Mouse (Mus musculus) kidney, adult 2 months (tissue): ENCODE results near the gene Mlst8. TPM values are rescaled to one million over a fixed set of nuclear protein-coding genes. Genes with fewer than 3 reads are reported as not detected.
"Not testable (repeated sequence)": the region's sequence is repeated elsewhere in the genome, so short reads cannot be mapped to it uniquely, and the experiment has no call there.

Experiments used
- DNase-seq: peaks from one replicate; pipeline ENCODE4 v3.0.0; 2021
- H3K27ac ChIP-seq: fragments of 200-500 bp; 2 replicates; pipeline ENCODE4 v1.5.1; 2012; ENCODE audit warnings: low read depth, low read length, control low read depth, inconsistent platforms; ENCODE audit not compliant: insufficient read depth
- H3K27me3 ChIP-seq: fragments of 200-500 bp; replicated peaks from 2 replicates; pipeline ENCODE4 v1.6.1; 2012; ENCODE audit warnings: mild to moderate bottlenecking, moderate library complexity, low read length, inconsistent platforms; ENCODE audit not compliant: control insufficient read depth, insufficient read depth
- H3K36me3 ChIP-seq: fragments of 200-500 bp; 2 replicates; pipeline ENCODE4 v1.6.1; 2012; ENCODE audit warnings: mild to moderate bottlenecking, moderate library complexity, low read length, inconsistent platforms; ENCODE audit not compliant: control insufficient read depth, insufficient read depth
- H3K4me1 ChIP-seq: fragments of 200-500 bp; 2 replicates; pipeline ENCODE4 v1.6.1; 2011; ENCODE audit warnings: low read length; ENCODE audit not compliant: control insufficient read depth, insufficient read depth
- H3K4me3 ChIP-seq: fragments of 200-500 bp; 2 replicates; pipeline ENCODE4 v1.5.1; 2011; ENCODE audit warnings: mild to moderate bottlenecking, low read depth, low read length, control low read depth; ENCODE audit not compliant: insufficient read depth
- CTCF ChIP-seq: fragments of 200-500 bp; conservative IDR thresholded peaks from 2 replicates; pipeline ENCODE4 v1.5.1; 2011; ENCODE audit warnings: low read depth, mild to moderate bottlenecking, control low read depth, low read length, moderate library complexity, mixed read lengths; ENCODE audit not compliant: insufficient read depth, insufficient read length
- POLR2A ChIP-seq: fragments of 200-500 bp; IDR thresholded peaks from one replicate; pipeline ENCODE4 v1.6.1; 2011; ENCODE audit warnings: low read depth, low read length, control low read depth
- whole genome bisulfite sequencing: fragments of 180-500 bp; shearing (Covaris S2); methylation state at CpG from one replicate; pipeline ENCODE4 v1.1.7; 2018; 5-methylcytosine and 5-hydroxymethylcytosine counted together
- polyA plus RNA-seq: library from polyadenylated mRNA; depleted of rRNA; stranded (reverse); fragments of >200 nt; gene quantifications from 2 replicates; pipeline ENCODE4 v1.2.3, GENCODE M21; 2012; rRNA removed

Gene Mlst8
- polyA plus RNA-seq, 1 experiment = 26.1 TPM

DNA sequence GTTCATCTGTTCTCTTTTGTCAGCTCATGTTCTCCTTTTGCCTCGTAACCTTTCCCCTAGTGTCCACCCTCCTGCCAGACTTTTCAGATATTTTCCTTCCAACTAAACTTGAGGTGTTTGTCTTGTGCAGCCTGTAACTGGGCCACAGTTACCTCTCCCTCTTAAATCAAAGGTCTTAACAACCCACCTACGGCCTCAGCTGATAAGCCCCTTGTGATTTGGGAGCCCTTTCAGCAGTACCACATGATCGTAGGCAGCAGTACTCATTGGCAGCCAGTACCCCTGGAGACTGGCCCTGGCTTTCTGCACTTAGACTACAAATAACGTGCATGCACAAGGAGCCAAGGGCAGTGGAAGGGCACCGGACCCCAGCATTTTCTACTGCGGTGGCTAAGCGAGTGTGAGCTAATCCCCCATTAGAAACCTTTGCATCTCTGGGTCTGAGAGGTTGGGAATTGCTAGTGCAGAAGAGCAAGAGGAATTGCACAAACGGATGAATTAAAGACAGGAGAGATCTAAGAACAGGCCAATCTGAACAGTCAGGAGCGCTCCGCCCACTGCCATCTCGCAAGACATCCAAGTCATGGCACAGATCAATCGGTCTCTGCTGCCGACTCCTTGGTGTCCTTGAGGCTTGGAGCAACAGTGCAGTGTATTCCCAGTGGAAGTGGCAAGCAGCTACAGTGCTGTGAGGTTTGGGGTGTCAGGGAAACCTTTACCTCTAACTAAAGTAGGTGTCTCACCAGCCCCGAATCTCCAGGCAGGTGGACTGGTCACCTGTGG, 49.5 kb downstream of the Mlst8 start:
- WGBS = 63% methylated on average over 14 of the region's 14 CpGs
- Histone ChIP-seq H3K4me3 (no peak overlapping the region), H3K27ac (peak overlapping the region; percentile 68), H3K36me3 (no peaks in the 10 kb centered on the region), H3K4me1 (peaks cover 13% of the 10 kb centered on the region; the same call in 1 of the 2 replicates), H3K27me3 (no peaks in the 10 kb centered on the region)
- TF ChIP-seq POLR2A = no peak
- no peak for TF ChIP-seq CTCF
- DNase-seq = peak; percentile 75

DNA sequence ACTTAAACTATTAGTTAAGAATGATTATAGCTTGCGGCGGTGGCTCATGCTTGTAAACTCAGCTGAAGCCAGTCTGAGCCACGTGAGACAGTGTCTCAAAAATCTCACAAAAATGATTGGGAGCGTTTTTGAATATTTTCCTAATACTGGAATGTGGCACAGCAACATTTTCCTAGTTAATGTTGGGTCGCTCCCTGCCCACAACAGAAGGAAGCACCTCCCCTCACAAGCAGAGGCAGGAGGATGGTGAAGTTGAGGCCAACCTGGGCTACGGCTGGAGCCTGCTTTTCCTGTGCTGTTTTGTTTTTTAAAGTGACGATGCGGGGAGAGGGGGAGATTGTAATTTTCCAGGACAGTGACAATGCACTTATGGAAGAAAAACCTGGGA, 51.7 kb downstream of the Mlst8 start:
- H3K36me3 ChIP-seq = no peaks in the 10 kb centered on the region; the same call in 1 of the 2 replicates
- DNase-seq = peak; percentile 47
- WGBS = 2% methylated on average over 8 of the region's 8 CpGs
- peak overlapping the region; percentile 93 for H3K27ac ChIP-seq
- no peaks in the 10 kb centered on the region for H3K27me3 ChIP-seq
- peak overlapping the region; percentile 79 for H3K4me3 ChIP-seq
- TF ChIP-seq POLR2A (no peak), CTCF (no peak)
- peaks cover 13% of the 10 kb centered on the region; the same call in 1 of the 2 replicates for H3K4me1 ChIP-seq

- H3K4me1 ChIP-seq = peaks cover 13% of the 10 kb centered on the region; the same call in 1 of the 2 replicates
- peak; percentile 99 for DNase-seq
- peak within 1 kb of the TSS; percentile 79 for H3K4me3 ChIP-seq
- H3K27me3 ChIP-seq = no peaks in the 10 kb centered on the region
- no peaks in the 10 kb centered on the region; the same call in 1 of the 2 replicates for H3K36me3 ChIP-seq
- under 1% methylated on average over 48 of the region's 48 CpGs for WGBS
- TF ChIP-seq CTCF = no peak
- peak; percentile 93 for TF ChIP-seq POLR2A
- peak within 1 kb of the TSS; percentile 93 for H3K27ac ChIP-seq
Measured at GRCm38 (mm10) chr17:24426471-24427169, 52.3 kb downstream of the Mlst8 start, which contains the start of gene Eci1. Gene Eci1, plus strand, starts transcription at chr17:24426641.

- WGBS = 91% methylated on average over 7 of the region's 7 CpGs
Measured at GRCm38 (mm10) chr17:24425905-24426304, 53.0 kb downstream of the Mlst8 start.

GRCm38 (mm10) chr17:24425326-24425725, 53.6 kb downstream of the Mlst8 start:
- H3K4me3 ChIP-seq, H3K27ac ChIP-seq, DNase-seq, H3K36me3 ChIP-seq, H3K27me3 ChIP-seq: not testable (repeated sequence)
- 94% methylated on average over 6 of the region's 8 CpGs for WGBS
- peaks cover 13% of the 10 kb centered on the region; the same call in 1 of the 2 replicates for H3K4me1 ChIP-seq

More at GRCm38 (mm10) chr17:24425905-24426304, 53.0 kb downstream of the Mlst8 start:
- no peak overlapping the region for H3K4me3 ChIP-seq
- TF ChIP-seq POLR2A (no peak), CTCF (no peak)
- H3K36me3 ChIP-seq = peaks cover 3% of the 10 kb centered on the region; the same call in 1 of the 2 replicates
- H3K27ac ChIP-seq = peak overlapping the region; percentile 37
- no peak for DNase-seq
- peaks cover 13% of the 10 kb centered on the region; the same call in 1 of the 2 replicates for H3K4me1 ChIP-seq
- H3K27me3 ChIP-seq = no peaks in the 10 kb centered on the region

DNA sequence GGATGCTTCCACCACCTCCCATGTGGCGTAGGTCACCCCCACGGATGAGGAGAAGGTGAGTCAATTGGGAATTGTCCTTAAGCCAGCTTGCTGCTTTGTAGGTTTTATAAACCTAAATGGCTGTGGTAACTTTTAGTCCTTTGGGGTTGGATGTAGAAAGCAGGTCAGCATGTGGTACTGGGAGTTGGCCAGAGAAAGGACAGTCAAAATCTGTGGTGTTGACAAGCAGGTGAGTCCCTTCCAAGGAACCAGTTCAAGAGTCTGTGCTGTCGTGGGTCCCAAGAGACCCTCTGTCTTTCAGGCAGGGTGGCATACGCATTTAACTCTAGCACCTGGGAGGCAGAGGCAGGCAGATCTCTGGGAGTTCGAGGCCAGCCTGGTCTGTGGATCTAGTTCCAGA, 54.4 kb downstream of the Mlst8 start:
- Histone ChIP-seq H3K4me3 (no peak overlapping the region), H3K27me3 (no peaks in the 10 kb centered on the region), H3K36me3 (peaks cover 5% of the 10 kb centered on the region), H3K27ac (no peak overlapping the region), H3K4me1 (peaks cover 11% of the 10 kb centered on the region; the same call in 1 of the 2 replicates)
- 91% methylated on average over 5 of the region's 5 CpGs for WGBS
- no peak for DNase-seq
- TF ChIP-seq CTCF (no peak), POLR2A (no peak)

Other genes starting within 250 kb of the Mlst8 start
- 0.56 and 0.61 TPM in 2 replicates for gene Ccnf, start 227.6 kb downstream of the Mlst8 start, polyA plus RNA-seq
- gene Abca17, start 128.0 kb downstream of the Mlst8 start, polyA plus RNA-seq = 0.16 and 0.31 TPM in 2 replicates
- 214 and 230 TPM in 2 replicates for gene Abca3, start 127.1 kb downstream of the Mlst8 start, polyA plus RNA-seq
- 73.0 and 76.9 TPM in 2 replicates for gene Rnps1, start 64.5 kb downstream of the Mlst8 start, polyA plus RNA-seq
- gene Eci1, start 52.4 kb downstream of the Mlst8 start, polyA plus RNA-seq = 196 and 222 TPM in 2 replicates
- gene Dnase1l2, start 36.0 kb downstream of the Mlst8 start, polyA plus RNA-seq = 7.6 and 8.8 TPM in 2 replicates
- 63.7 and 72.8 TPM in 2 replicates for gene E4f1, start 8.8 kb downstream of the Mlst8 start, polyA plus RNA-seq
- gene Pgp, start 8.7 kb downstream of the Mlst8 start, polyA plus RNA-seq = 38.7 and 46.5 TPM in 2 replicates
- 0.56 and 0.96 TPM in 2 replicates for gene Bricd5, start 5.2 kb downstream of the Mlst8 start, polyA plus RNA-seq
- gene Caskin1, start 9.5 kb upstream of the Mlst8 start, polyA plus RNA-seq = 0.52 and 0.80 TPM in 2 replicates
- 108 and 124 TPM in 2 replicates for gene Traf7, start 48.9 kb upstream of the Mlst8 start, polyA plus RNA-seq
- 0.56 and 0.58 TPM in 2 replicates for gene Rab26, start 55.1 kb upstream of the Mlst8 start, polyA plus RNA-seq
- gene Pkd1, start 70.8 kb upstream of the Mlst8 start, polyA plus RNA-seq = 34.6 and 42.9 TPM in 2 replicates
- gene Tsc2, start 153.6 kb upstream of the Mlst8 start, polyA plus RNA-seq = 152 and 174 TPM in 2 replicates
- 13.6 and 15.8 TPM in 2 replicates for gene Nthl1, start 153.6 kb upstream of the Mlst8 start, polyA plus RNA-seq
- 111 and 123 TPM in 2 replicates for gene Slc9a3r2, start 171.2 kb upstream of the Mlst8 start, polyA plus RNA-seq
- gene Npw, start 179.4 kb upstream of the Mlst8 start, polyA plus RNA-seq = not detected in 2 replicates
- gene Zfp598, start 190.6 kb upstream of the Mlst8 start, polyA plus RNA-seq = 44.3 and 57.6 TPM in 2 replicates
- gene Syngr3, start 210.9 kb upstream of the Mlst8 start, polyA plus RNA-seq = 1.5 and 2.2 TPM in 2 replicates
- 29.8 and 34.7 TPM in 2 replicates for gene Gfer, start 217.1 kb upstream of the Mlst8 start, polyA plus RNA-seq
- 5.6 and 7.1 TPM in 2 replicates for gene Noxo1, start 217.2 kb upstream of the Mlst8 start, polyA plus RNA-seq
- gene Tbl3, start 228.6 kb upstream of the Mlst8 start, polyA plus RNA-seq = 48.6 and 49.4 TPM in 2 replicates
- gene Rnf151, start 239.0 kb upstream of the Mlst8 start, polyA plus RNA-seq = 0.16 and 0.91 TPM in 2 replicates
- gene Rps2, start 239.0 kb upstream of the Mlst8 start, polyA plus RNA-seq = 2,444 and 2,611 TPM in 2 replicates
- 626 and 656 TPM in 2 replicates for gene Ndufb10, start 245.4 kb upstream of the Mlst8 start, polyA plus RNA-seq
- gene Rpl3l, start 248.7 kb upstream of the Mlst8 start, polyA plus RNA-seq = 0.38 and 4.7 TPM in 2 replicates